Mouse (Mus musculus) embryonic facial prominence, embryonic 11.5 days (tissue): ENCODE results near the gene Nxpe3. TPM values are rescaled to one million over a fixed set of nuclear protein-coding genes. Genes with fewer than 3 reads are reported as not detected.

Experiments
- ATAC-seq: fragments of 200-750 bp; cut with Nextera tagmentation; replicated peaks from 2 replicates; pipeline ENCODE4 v1.8.0; 2017; ENCODE audit warnings: low read depth; ENCODE audit not compliant: insufficient number of reproducible peaks, low FRiP score, low TSS enrichment
- DNase-seq: peaks from one replicate; pipeline ENCODE4 v3.0.0-alpha.2; 2015; ENCODE audit warnings: low spot score
- H3K27ac ChIP-seq: fragments of 300-500 bp; sonication (generic); replicated peaks from 2 replicates; pipeline ENCODE4 v1.5.1; 2014; ENCODE audit warnings: mild to moderate bottlenecking, low read depth, low read length, control low read depth
- H3K27me3 ChIP-seq: fragments of 300-500 bp; sonication (generic); 2 replicates; pipeline ENCODE4 v1.6.1; 2014; ENCODE audit warnings: mild to moderate bottlenecking, low read length, moderate library complexity, mixed read lengths; ENCODE audit not compliant: control insufficient read depth, insufficient read depth
- H3K36me3 ChIP-seq: fragments of 300-500 bp; sonication (generic); replicated peaks from 2 replicates; pipeline ENCODE4 v1.6.1; 2014; ENCODE audit warnings: low read depth, mild to moderate bottlenecking, low read length, moderate library complexity, mixed read lengths; ENCODE audit not compliant: control insufficient read depth, insufficient read depth
- H3K4me1 ChIP-seq: fragments of 300-500 bp; sonication (generic); 2 replicates; pipeline ENCODE4 v1.6.1; 2014; ENCODE audit warnings: low read length, mixed read lengths; ENCODE audit not compliant: control insufficient read depth, insufficient read depth
- H3K4me2 ChIP-seq: fragments of 300-500 bp; sonication (generic); 2 replicates; pipeline ENCODE4 v1.6.1; 2014; ENCODE audit warnings: low read depth, mild to moderate bottlenecking, control low read depth, low read length, moderate library complexity
- H3K4me3 ChIP-seq: fragments of 300-500 bp; sonication (generic); 2 replicates; pipeline ENCODE4 v1.5.1; 2014; ENCODE audit warnings: low read depth, low read length, control low read depth
- H3K9ac ChIP-seq: fragments of 300-500 bp; sonication (generic); replicated peaks from 2 replicates; pipeline ENCODE4 v1.6.1; 2014; ENCODE audit warnings: mild to moderate bottlenecking, control low read depth, low read length
- H3K9me3 ChIP-seq: fragments of 300-500 bp; sonication (generic); replicated peaks from 2 replicates; pipeline ENCODE4 v1.6.1; 2016; ENCODE audit warnings: mild to moderate bottlenecking, low read length, inconsistent platforms, mixed read lengths; ENCODE audit not compliant: control insufficient read depth
- WGBS: fragments of 180-500 bp; shearing (Covaris S2); extraction: QIAGEN DNeasy Blood & Tissue Kit; methylation state at CpG from one replicate; pipeline ENCODE4 v1.1.7; 2014; 5-methylcytosine and 5-hydroxymethylcytosine counted together
- polyA plus RNA-seq: library from polyadenylated mRNA; unstranded; fragments of >200 nt; fragmentation: Nextera tagmentation; extraction: Ambion mirVana; gene quantifications from 2 replicates; pipeline ENCODE4 v1.2.1, GENCODE M21; 2014

The Nxpe3 gene
- polyA plus RNA-seq, 1 experiment from 2014 or later: 1.3 TPM

GRCm38 (mm10) chr16:55894536-55894892 is 571 bp downstream of the Nxpe3 start:
- 6% methylated on average over 4 of the region's 4 CpGs for WGBS
- Histone ChIP-seq H3K4me3 (peak overlapping the region; percentile 62), H3K27ac (no peak overlapping the region), H3K4me1 (no peaks in the 10 kb centered on the region), H3K9ac (peak overlapping the region; percentile 70), H3K4me2 (peak overlapping the region; percentile 86), H3K9me3 (no peaks in the 10 kb centered on the region), H3K36me3 (no peaks in the 10 kb centered on the region), H3K27me3 (no peaks in the 10 kb centered on the region)
- DNase-seq (peak; percentile 26), ATAC-seq (no peak; the same call in 1 of the 2 replicates)

- H3K27me3 ChIP-seq: no peaks in the 10 kb centered on the region
- no peaks in the 10 kb centered on the region for H3K36me3 ChIP-seq
- H3K4me3 ChIP-seq: no peak overlapping the region
- no peaks in the 10 kb centered on the region for H3K4me1 ChIP-seq
- WGBS: 86% methylated on average over 8 of the region's 8 CpGs
- H3K9me3 ChIP-seq: no peaks in the 10 kb centered on the region
- H3K9ac ChIP-seq: no peak overlapping the region
- no peak overlapping the region for H3K27ac ChIP-seq
- DNase-seq (no peak), ATAC-seq (no peak)
- H3K4me2 ChIP-seq: no peak overlapping the region
Measured at GRCm38 (mm10) chr16:55893410-55894107, 1.5 kb downstream of the Nxpe3 start.

GRCm38 (mm10) chr16:55892484-55892883 is 2.6 kb downstream of the Nxpe3 start:
- no peak for ATAC-seq
- Histone ChIP-seq H3K27me3 (no peaks in the 10 kb centered on the region), H3K9ac (no peak overlapping the region), H3K4me1 (no peaks in the 10 kb centered on the region), H3K36me3 (no peaks in the 10 kb centered on the region), H3K4me3 (no peak overlapping the region), H3K4me2 (no peak overlapping the region), H3K9me3 (no peaks in the 10 kb centered on the region), H3K27ac (no peak overlapping the region)
- peak; percentile 39 for DNase-seq
- 52% methylated on average over 6 of the region's 7 CpGs for WGBS

- H3K4me2 ChIP-seq: no peak overlapping the region
- H3K36me3 ChIP-seq: no peaks in the 10 kb centered on the region
- no peaks in the 10 kb centered on the region for H3K27me3 ChIP-seq
- ATAC-seq (no peak), DNase-seq (no peak)
- no peak overlapping the region for H3K9ac ChIP-seq
- H3K9me3 ChIP-seq: no peaks in the 10 kb centered on the region
- H3K4me1 ChIP-seq: no peaks in the 10 kb centered on the region
- H3K4me3 ChIP-seq: no peak overlapping the region
- 96% methylated on average over 7 of the region's 7 CpGs for WGBS
- H3K27ac ChIP-seq: no peak overlapping the region
Measured at GRCm38 (mm10) chr16:55891346-55891745, 3.7 kb downstream of the Nxpe3 start.

GRCm38 (mm10) chr16:55890346-55891136 is 4.5 kb downstream of the Nxpe3 start:
- Histone ChIP-seq H3K9ac (no peak overlapping the region), H3K4me1 (no peaks in the 10 kb centered on the region), H3K9me3 (no peaks in the 10 kb centered on the region), H3K27me3 (no peaks in the 10 kb centered on the region), H3K27ac (no peak overlapping the region), H3K4me2 (no peak overlapping the region), H3K4me3 (no peak overlapping the region), H3K36me3 (no peaks in the 10 kb centered on the region)
- 90% methylated on average over 19 of the region's 19 CpGs for WGBS
- ATAC-seq (no peak), DNase-seq (no peak)

- whole genome bisulfite sequencing: 89% methylated on average over 3 of the region's 3 CpGs
- Histone ChIP-seq H3K9ac (no peak overlapping the region), H3K4me2 (no peak overlapping the region), H3K9me3 (no peaks in the 10 kb centered on the region), H3K4me3 (no peak overlapping the region), H3K27ac (no peak overlapping the region), H3K4me1 (no peaks in the 10 kb centered on the region), H3K36me3 (no peaks in the 10 kb centered on the region), H3K27me3 (no peaks in the 10 kb centered on the region)
- no peak for DNase-seq
- no peak for ATAC-seq
Measured at GRCm38 (mm10) chr16:55889451-55889850, 5.6 kb downstream of the Nxpe3 start.

- no peaks in the 10 kb centered on the region for H3K4me1 ChIP-seq
- no peaks in the 10 kb centered on the region for H3K27me3 ChIP-seq
- H3K4me3 ChIP-seq: no peak overlapping the region
- H3K4me2 ChIP-seq: no peak overlapping the region
- 91% methylated on average over 3 of the region's 3 CpGs for WGBS
- no peaks in the 10 kb centered on the region for H3K9me3 ChIP-seq
- H3K36me3 ChIP-seq: no peaks in the 10 kb centered on the region
- ATAC-seq (no peak), DNase-seq (no peak)
- H3K9ac ChIP-seq: no peak overlapping the region
- no peak overlapping the region for H3K27ac ChIP-seq
Measured at GRCm38 (mm10) chr16:55888584-55888960, 6.5 kb downstream of the Nxpe3 start.
